In genomic region chr15:16520556-16520955, GRCm38 (mm10) we compare ENCODE assay signal across 30 mouse cellular contexts.
A peak's percentile ranks its signal among the peaks of the same experiment; 100 is the strongest.
DNase-seq lines count a peak whose midpoint lies in the region; ATAC-seq and TF ChIP-seq lines count a peak whose summit lies in the region.
"Had no signal": no experiment of that assay in that cellular context is flagged by ENCODE, and none has a peak within 500 bp of the region (broad histone marks: within the 10 kb centered on the region; RNA-seq: fewer than 3 reads in every experiment).

No protein-coding gene starts in this region.

- H3K4me3 ChIP-seq in gastrocnemius, adult 2 months, result no peak overlapping the region
- no peak overlapping the region for H3K4me3 ChIP-seq in neural tube, embryonic 15.5 days (replicated peaks)
- H3K4me3 ChIP-seq: embryonic facial prominence, embryonic 13.5 days; erythroblast, embryonic 14.5 days; forebrain, embryonic 13.5 days; heart, embryonic 10.5 days; left cerebral cortex, adult 2 months; limb, embryonic 15.5 days; midbrain, embryonic 15.5 days; neural tube, embryonic 12.5 days had no signal

- no peak overlapping the region for H3K9ac ChIP-seq in neural tube, embryonic 15.5 days (replicated peaks)
- H3K9ac ChIP-seq: embryonic facial prominence, embryonic 13.5 days; forebrain, embryonic 13.5 days; hindbrain, embryonic 14.5 days; limb, embryonic 15.5 days; liver, embryonic 14.5 days; lung, embryonic 14.5 days; midbrain, embryonic 15.5 days; neural tube, embryonic 12.5 days had no signal

- no peaks in the 10 kb centered on the region for H3K4me1 ChIP-seq in neural tube, embryonic 15.5 days
- H3K4me1 ChIP-seq: embryonic facial prominence, embryonic 13.5 days; forebrain, embryonic 13.5 days; heart, embryonic 10.5 days; limb, embryonic 15.5 days; midbrain, embryonic 15.5 days; neural tube, embryonic 12.5 days had no signal

- H3K27me3 ChIP-seq in neural tube, embryonic 15.5 days (replicated peaks), result no peaks in the 10 kb centered on the region
- H3K27me3 ChIP-seq: embryonic facial prominence, embryonic 13.5 days; forebrain, embryonic 13.5 days; limb, embryonic 15.5 days; midbrain, embryonic 15.5 days; neural tube, embryonic 12.5 days had no signal

- H3K4me2 ChIP-seq in neural tube, embryonic 15.5 days, result no peak overlapping the region
- H3K4me2 ChIP-seq: embryonic facial prominence, embryonic 13.5 days; forebrain, embryonic 13.5 days; hindbrain, embryonic 14.5 days; limb, embryonic 15.5 days; lung, embryonic 14.5 days; midbrain, embryonic 15.5 days; neural tube, embryonic 12.5 days had no signal

- 83% methylated on average over 4 of the region's 4 CpGs for WGBS in neural tube, embryonic 15.5 days

- H3K9me3 ChIP-seq in neural tube, embryonic 15.5 days (replicated peaks), result no peaks in the 10 kb centered on the region
- H3K9me3 ChIP-seq: embryonic facial prominence, embryonic 13.5 days; forebrain, embryonic 13.5 days; heart, embryonic 10.5 days; limb, embryonic 15.5 days; midbrain, embryonic 15.5 days; neural tube, embryonic 12.5 days had no signal

- H3K27ac ChIP-seq in gastrocnemius, adult 2 months, result no peak overlapping the region
- no peak overlapping the region for H3K27ac ChIP-seq in neural tube, embryonic 15.5 days (replicated peaks)
- H3K27ac ChIP-seq: embryonic facial prominence, embryonic 13.5 days; forebrain, embryonic 13.5 days; heart, embryonic 10.5 days; hindbrain, embryonic 14.5 days; left cerebral cortex, adult 2 months; limb, embryonic 15.5 days; liver, embryonic 14.5 days; midbrain, embryonic 15.5 days; neural tube, embryonic 12.5 days had no signal

- no peak for TF ChIP-seq CTCF in gastrocnemius, adult 2 months (IDR thresholded peaks at IDR 0.05)

- DNase-seq in right cerebral cortex, adult 2 months (ENCODE audit: low spot score in 2 of 2), result peak; percentile 13 to 17
- DNase-seq in right cerebral cortex, postnatal 25 days, result no peak
- peak; percentile 76 to 89 for DNase-seq in layer of hippocampus, adult 18-20 months (ENCODE audit: low spot score in 2 of 2)
- DNase-seq in layer of hippocampus, postnatal 10 days (ENCODE audit: low spot score in 2 of 2), result peak; percentile 18 to 34
- no peak for DNase-seq in gastrocnemius, adult 2 months
- DNase-seq in cerebellum, adult 11-12 months, result no peak
- DNase-seq: adrenal gland, adult 2 months; cerebellum, adult 2 months; cerebellum, postnatal 25 days; embryo, embryonic 11 days; heart, postnatal 4 days; kidney, adult 2 months; kidney, postnatal 10 days; left cerebral cortex, postnatal 4 days; lung, embryonic 14.5 days; retina, postnatal 1 day; spleen, adult 18-20 months; thymus, postnatal 25 days had no signal

- intact Hi-C loops in gastrocnemius, adult 2 months (cut with DNase I), result no loop called here

- ATAC-seq in neural tube, embryonic 15.5 days (ENCODE audit: low FRiP score), result no peak
- ATAC-seq: forebrain, embryonic 13.5 days; inflammation-experienced regulatory T-cells, adult 6 months; midbrain, embryonic 15.5 days had no signal

- no peaks in the 10 kb centered on the region for H3K36me3 ChIP-seq in neural tube, embryonic 15.5 days
- H3K36me3 ChIP-seq: embryonic facial prominence, embryonic 13.5 days; heart, embryonic 10.5 days; limb, embryonic 15.5 days; midbrain, embryonic 15.5 days; neural tube, embryonic 12.5 days had no signal

Comparison
In these comparisons a context has a peak if more than half of its experiments do, and no peak if none do; other contexts are left out.
1. DNase-seq: peak in right cerebral cortex, adult 2 months (2 of 2), layer of hippocampus, adult 18-20 months (2 of 2) and layer of hippocampus, postnatal 10 days (2 of 2); none in right cerebral cortex, postnatal 25 days (single experiment), gastrocnemius, adult 2 months (single experiment) and cerebellum, adult 11-12 months (single experiment).